Mouse (Mus musculus) left cerebral cortex, postnatal 36 days (tissue): ENCODE measurements around the gene Spag6l. TPM values are rescaled to one million over a fixed set of nuclear protein-coding genes. Genes with fewer than 3 reads are reported as not detected.
"Not testable (repeated sequence)": the region's sequence is repeated elsewhere in the genome, so short reads cannot be mapped to it uniquely, and the experiment has no call there.

ENCODE experiments used
- DNase-seq, 2 experiments: peaks; one replicate each; pipeline ENCODE4 v3.0.0; 2021 to 2022; ENCODE audit warnings: low spot score in 2 of 2, mixed read lengths in 1 of 2
- intact Hi-C: fragments of 180-260 bp; cut with DNase I; formaldehyde crosslinking; loops from one replicate; pipeline ENCODE4 v1.15.1; 2025
- total RNA-seq, 2 experiments: library from RNA; stranded (reverse); gene quantifications; 2 replicates each; pipeline ENCODE4 v1.2.3; 2021

Gene Spag6l
- total RNA-seq, result 1 to 10 TPM; 6.0 to 6.9 TPM

DNA sequence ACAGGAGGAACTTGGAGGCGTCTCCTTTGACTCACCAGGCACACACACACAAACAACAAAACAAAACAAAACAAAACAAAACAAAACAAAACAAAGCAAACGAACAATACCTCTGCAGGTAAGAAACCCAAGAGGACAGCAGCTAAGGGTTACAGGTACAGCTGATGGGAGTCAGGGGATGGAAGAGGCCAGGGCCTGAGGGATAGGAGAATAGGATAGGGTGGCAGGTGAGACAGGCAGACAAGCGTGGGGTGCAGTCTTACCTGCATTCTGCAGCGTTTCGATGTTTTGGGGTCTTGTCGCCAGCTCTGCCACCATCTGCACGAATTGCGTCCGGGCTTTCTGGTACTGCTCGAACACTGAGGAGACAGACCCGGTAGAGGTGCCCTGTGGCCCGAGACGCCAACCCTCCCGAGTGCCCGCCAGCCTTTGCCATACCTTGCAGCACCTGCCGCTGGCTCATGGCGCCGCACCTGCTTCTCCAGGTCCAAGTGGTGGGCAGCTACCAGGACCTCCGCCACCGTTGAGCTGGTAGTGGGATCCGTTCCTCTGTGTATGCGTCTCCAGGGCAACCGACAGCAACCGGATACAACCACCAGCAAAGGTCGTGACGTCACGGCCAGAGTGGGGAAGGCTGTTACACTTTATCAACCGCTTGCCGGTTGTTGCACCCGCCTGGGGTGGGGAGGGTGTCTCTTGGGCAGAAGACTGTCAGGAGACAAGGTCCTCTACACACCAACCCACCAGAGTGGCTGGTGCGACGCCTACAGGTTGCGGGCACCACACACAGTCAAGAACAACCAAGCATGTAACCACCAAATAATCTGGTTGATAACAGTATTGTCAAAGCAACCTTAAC, at the start of gene Spag6l:
TSS of gene Spag6l (minus strand) at position 700 of the 859 bp plus-strand sequence.
- intact Hi-C loops, result no loop called here
- DNase-seq, result peak; percentile 34 to 37

DNA sequence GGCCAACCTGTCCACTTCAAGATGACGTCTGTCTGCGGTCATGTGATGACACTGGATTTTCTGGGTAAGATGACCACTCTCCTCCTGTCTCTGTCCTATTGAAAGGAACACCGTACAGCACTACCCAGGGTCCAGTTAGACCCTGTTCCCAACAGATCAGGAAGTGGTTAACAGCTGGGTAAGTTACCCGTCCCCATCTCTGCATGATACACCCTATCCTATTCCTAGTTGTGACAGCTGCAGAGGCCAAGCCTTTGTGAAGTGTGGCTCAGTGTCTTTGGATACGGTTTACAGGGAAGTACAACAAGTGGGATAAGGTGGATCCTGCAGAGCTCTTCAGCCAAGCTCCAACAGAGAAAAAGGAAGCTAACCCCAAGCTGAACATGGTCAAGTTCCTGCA, 49.8 kb upstream of the Spag6l start:
- intact Hi-C loops, result no loop called here
- DNase-seq, result no peak

DNA sequence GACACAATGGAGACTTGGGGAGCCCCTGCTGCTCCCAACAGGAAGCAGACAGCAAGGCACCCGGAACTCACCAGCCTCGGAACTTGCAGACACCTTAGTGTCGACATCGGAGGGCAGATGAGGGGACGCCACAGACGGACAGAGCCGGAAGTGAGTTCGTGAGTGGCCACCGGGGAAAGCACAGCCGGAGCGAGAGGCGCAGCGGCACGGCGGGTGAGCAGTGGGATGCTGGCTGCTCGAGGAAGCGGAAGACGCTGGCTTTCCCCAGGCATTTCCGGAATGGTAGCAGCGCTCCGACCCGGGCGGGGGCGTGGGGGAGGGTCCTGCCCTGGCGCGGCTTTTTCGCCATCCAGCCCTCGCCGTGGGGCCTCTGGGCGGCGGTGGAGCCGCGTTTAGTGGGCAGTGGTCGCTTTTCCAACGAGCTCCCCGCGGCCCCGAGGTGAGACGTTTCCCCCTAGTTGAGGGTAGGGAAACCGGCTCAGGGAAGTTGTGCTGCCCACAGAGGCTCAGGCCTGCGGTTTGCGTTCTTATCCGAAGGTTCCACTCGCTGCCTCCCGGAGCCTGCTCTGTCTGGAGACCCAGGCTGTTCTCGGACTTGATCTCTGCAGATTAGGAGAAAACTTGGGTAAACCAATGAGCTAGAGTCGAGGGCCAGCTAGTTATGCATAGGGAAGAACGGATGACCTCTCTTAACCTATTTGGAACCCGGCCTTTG, 41.5 kb upstream of the Spag6l start, which contains the start of the genes Top3b and Vpreb1:
TSS of gene Top3b (plus strand) at position 120 of the 715 bp plus-strand sequence.
TSS of gene Vpreb1 (minus strand) at position 227 of the 715 bp plus-strand sequence.
- DNase-seq, result peak; percentile 90 to 91
- intact Hi-C loops, result loop anchor here (5.0 kb wide), 1 partner anchor 513 kb away; the partner anchor contains the start of gene Dnm1l

DNA sequence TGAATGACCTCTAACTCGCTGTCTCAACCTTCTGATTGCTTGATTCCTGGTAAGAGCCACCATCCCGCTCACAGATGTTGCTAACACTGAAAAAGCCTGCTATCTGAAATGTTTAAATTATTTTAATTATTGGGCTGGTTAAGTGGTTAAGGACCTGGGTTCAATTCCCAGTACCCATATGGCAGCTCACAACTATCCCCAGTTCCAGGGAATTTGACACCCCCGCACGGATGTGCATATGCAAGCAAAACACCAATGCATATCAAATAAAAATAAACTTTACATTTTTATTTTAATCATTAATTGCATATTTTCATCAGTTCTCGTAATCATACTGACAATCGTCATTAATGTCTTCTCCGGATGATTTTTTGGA, 41.0 kb upstream of the Spag6l start:
- no peak for DNase-seq
- intact Hi-C loops, result loop anchor here (5.0 kb wide), 1 partner anchor 513 kb away; the partner anchor contains the start of gene Dnm1l

DNA sequence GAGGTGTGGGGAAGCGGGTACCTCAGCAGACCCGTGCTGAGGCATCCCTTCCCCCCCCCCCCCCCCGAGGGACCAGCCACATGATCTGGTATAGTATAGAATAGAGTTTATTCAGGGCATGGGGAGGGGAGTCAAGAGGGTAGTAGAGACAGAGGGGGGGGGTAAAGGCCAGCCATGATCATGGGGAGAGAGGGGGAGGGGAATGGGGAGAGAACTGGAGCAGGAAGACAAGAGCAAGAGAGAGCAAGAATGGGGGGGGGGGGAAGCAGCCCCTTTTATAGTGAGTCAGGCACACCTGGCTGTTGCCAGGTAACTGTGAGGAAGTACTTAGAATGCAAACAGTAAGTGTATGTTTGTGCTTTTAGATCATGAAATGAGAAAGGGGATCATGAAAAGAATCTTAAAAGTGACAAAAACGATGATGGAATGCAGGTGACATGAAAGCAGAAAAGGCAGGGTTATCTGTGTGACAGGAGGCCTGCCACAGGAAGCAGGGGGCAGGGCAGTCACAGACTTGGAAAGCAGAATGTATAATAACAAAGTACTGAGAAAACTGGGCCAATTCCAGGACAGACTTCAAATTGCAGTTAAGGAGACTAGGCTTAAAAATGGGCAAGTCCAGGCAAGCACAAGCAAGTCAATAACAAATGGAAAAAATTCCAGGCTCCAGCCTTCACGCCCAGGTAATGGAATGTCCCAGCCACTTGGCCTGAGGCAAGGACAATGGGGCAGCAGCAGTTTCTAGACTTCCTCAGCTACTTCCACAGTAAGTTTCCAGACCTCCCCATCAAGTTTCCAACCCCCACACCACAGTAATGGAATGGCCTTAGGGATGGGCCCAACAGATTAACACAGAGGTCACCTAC, 36.7 kb upstream of the Spag6l start:
- intact Hi-C loops, result no loop called here
- no peak for DNase-seq

DNA sequence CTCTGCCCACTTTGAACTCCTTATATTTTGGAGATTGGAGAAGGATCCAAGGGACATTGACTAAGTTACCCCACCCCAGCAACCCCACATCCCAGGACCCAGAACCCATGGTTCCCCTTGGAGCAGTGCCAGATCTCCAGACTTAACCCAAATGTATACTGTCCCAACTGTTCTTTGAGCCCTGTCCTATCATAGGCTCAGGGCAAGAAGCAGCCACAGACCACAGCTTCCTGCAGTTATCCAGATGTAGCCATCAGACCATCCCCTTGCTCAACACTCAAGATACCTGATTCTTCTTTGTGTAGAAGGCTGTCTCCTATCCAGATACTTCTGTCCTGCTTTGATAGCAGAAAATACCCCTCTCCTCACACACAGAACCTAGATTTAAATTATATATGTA, 36.0 kb upstream of the Spag6l start:
- no peak for DNase-seq
- intact Hi-C loops, result no loop called here

DNA sequence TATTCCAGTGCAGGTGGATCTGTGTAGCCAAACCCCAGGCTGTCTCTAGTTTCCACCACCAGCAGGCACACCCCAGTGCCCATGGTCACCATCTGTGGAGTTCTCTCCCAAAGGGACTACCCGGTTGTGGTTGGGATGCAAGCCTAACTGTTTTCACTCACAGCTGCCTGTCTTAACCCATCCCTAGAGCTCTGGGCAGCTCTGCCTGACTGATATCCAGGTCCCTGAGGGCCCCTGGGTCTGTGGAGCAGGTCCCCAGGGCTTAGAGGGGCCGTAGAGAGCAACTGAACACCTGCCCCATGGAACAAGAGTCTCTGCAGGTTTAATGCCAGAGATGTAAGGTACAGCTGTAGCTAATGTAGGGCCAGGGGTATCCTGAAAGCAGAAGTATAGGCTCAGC, 34.7 kb upstream of the Spag6l start, which contains the start of gene Igll1:
TSS of gene Igll1 (minus strand) at position 8 of the 400 bp plus-strand sequence.
- intact Hi-C loops, result no loop called here
- no peak for DNase-seq

DNA sequence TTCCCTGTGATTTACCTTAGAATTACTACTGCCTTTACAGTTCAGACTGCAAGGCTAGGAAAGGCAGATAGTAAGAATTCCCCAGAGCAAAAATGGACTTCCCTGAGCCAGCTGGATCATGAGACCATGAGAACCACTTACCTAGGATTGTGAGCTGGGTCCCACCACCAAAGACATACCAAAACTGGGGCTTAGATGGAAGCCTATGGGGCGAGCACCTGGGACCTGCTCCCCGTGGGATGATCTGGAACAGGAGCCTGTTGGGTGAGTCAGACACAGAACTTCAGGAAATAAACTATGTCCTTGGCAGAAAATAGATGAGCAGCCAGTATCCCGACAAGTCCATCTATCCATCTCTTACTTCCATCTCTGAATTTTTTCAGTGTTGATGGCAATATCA, 33.0 kb upstream of the Spag6l start:
- DNase-seq, result no peak
- intact Hi-C loops, result no loop called here

DNA sequence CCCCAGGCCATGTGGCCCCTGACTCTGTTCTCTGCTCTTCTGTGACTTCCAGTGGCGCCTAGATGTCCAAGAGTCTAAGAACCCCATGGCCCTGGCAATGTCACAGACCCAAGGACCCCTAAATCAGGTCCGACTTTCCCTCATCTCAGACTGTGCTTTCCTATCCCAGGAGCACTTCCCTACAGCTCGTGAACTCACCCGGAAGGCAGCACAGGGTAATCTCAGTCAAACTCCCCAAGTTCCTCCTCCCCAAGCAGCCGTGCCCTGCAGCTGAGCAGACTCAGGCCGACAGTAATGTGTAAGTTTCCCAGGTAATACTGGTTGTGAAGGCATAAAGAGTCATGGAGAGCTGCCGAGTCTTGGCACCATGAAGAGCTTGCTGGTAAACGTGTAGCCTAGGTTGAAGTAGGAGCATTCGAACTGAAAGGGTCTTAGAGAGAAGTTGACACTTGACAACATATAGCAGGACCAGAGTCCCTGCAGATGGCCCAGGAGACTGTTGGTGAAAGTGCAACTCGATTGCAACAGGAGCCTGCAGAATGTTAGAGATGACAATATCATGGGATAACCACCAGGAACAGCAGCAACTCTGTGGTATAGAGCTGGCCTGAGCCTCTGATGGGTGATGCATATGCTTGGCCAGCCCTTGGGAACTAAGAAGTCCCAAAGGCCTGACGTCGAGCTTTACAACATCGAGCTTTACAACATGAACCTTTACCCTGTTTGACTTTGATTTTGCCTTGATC, 27.6 kb upstream of the Spag6l start:
- DNase-seq, result no peak
- intact Hi-C loops, result loop anchor here (10.0 kb wide), 1 partner anchor 252 kb away; the partner anchor contains the start of gene Fgd4

DNA sequence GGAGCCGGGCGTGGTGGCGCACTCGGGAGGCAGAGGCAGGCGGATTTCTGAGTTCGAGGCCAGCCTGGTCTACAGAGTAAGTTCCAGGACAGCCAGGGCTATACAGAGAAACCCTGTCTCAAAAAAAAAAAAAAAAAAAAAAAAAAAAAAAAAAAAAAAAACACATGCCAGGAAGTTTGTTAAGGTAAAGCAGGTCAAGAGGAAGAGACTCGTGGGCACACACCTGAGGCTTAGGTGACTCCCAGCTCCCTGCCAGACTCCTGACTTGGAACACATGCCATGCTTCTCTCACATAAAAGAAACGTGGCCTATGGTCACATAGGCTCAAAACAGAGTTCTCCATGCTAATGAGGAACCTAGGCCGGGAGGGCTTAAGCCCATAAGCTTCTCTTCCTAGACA, 26.8 kb upstream of the Spag6l start:
- intact Hi-C loops, result loop anchor here (10.0 kb wide), 1 partner anchor 251 kb away; the partner anchor contains the start of gene Fgd4
- not testable (repeated sequence) for DNase-seq

DNA sequence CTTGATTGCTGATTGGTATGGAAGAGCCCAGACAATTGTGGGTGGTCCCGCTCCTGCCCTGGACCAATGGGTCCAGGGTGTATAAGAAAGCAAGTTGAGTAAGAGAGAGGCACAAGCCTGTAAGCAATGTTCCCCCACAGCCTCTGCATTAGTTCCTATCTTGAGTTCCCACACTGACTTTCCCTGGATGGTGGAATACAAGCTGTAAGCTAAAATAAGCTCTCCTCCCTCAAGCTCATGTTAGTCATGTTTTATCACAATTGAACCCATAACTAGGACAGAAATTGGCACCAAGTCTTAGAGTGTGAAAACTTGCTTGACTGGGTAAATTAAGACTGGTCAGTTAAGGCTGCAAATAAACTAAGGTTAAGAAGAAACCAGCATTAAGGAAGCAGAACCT, 26.3 kb upstream of the Spag6l start:
- no peak for DNase-seq
- intact Hi-C loops, result loop anchor here (10.0 kb wide), 1 partner anchor 251 kb away; the partner anchor contains the start of gene Fgd4

DNA sequence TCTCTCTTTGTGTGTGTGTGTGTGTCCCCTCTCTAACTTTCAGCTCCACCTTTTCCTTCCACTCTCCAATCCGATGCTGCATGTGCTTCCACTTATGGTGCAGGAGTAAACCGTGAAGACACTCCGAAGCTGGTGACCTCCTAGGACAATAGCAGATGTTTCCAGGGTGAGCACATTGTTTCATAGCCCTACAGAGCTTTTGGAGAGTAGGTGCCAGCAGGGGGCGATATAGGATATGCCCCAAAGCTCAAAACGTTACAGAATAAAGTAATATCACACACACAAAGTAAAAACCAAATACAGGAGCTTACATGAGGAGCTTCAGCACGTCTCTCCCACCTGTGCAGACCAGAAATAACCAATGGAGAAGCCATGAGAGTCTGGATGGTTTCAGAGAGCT, 25.6 kb upstream of the Spag6l start:
- intact Hi-C loops, result loop anchor here (10.0 kb wide), 1 partner anchor 250 kb away; the partner anchor contains the start of gene Fgd4
- DNase-seq, result no peak

DNA sequence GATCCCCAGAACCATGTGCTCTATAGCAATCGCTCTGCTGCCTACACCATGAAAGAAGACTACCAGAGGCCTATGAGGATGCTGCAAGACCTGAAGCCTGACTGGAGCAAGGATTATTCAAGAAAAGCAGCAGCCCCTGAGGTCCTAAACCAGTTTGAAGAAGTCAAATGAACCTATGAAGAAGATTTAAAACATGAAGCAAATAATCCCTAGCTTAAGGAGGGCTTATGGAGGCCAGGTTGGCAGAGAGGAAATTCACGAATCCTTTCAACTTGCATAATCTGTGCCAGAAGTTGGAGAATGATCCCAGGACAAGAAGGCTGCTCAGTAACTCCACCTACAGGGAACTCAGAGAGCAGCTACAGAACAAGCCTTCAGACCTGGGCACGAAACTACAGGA, 23.2 kb upstream of the Spag6l start:
- DNase-seq, result no peak
- intact Hi-C loops, result loop anchor here (10.0 kb wide), 1 partner anchor 248 kb away; the partner anchor contains the start of gene Fgd4

DNA sequence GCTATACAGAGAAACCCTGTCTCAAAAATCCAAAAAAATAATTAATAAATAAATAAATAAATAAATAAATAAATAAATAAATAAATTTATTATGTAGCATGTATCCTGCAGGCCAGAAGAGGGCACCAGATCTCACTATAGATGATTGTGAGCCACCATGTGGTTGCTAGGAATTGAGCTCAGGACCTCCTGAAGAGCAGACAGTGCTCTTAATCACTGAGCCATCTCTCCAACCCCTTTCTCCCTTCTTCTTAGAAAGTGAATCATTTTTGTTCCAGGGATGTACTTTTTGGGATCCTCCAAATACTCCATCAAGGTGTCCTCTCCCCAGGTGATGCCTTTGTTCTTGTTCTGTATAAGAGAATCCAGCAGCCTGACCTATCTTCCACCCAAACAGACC, 19.9 kb upstream of the Spag6l start:
- DNase-seq, result no peak
- intact Hi-C loops, result no loop called here

DNA sequence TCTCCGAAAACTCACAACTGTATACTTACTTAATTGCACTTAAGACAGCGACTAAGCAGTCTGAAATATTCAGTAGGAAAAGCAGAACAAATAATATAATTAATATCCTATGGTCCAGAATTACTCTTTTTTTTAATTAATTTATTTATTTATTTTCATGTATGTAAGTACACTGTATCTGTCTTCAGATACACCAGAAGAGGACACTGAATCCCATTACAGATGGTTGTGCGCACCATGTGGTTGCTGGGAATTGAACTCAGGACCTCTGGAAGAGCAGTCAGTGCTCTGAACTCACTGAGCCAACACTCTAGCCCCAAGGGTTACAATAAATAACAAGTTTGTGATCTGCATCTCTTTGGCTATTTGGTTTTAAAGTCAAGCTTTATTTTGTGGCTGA, 415 bp upstream of the Spag6l start:
- intact Hi-C loops, result no loop called here
- no peak for DNase-seq

DNA sequence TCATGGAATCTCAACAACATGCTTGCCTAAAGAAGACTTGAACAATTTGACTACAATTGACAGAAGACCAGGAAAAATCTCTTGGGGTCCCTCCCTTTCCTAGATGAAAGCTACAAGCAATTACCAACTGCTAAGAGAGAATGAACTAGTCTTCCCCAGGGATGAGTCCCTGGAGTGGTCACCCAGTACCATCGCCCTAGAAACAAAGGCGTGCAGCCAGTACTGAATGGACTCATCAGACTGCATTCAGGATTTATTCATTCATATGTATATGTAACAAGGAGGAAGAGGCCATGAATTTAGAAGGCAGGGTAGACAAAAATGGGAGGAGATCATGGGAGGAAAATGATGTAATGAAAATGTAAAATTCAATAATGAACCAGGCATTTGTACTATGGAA, 3.0 kb downstream of the Spag6l start:
- DNase-seq, result no peak
- intact Hi-C loops, result no loop called here

DNA sequence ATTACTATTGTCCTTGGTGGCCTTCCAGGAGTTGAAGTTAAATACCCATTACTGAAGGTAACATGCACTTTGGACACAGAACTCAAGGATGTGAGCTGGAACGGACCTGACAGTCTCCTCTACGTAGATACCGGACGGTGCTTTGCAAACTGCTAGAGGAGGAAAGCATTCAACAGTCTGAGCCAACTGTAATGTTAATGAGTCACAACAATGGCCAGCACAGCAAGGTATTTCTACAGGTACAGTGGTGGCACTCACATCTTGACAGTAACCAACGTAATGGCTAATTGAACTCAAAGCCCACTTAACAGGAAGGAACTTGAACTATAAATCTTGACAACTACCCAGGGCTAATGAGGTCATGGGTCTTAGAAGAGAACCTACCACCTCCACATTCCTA, 3.8 kb downstream of the Spag6l start:
- intact Hi-C loops, result no loop called here
- no peak for DNase-seq

DNA sequence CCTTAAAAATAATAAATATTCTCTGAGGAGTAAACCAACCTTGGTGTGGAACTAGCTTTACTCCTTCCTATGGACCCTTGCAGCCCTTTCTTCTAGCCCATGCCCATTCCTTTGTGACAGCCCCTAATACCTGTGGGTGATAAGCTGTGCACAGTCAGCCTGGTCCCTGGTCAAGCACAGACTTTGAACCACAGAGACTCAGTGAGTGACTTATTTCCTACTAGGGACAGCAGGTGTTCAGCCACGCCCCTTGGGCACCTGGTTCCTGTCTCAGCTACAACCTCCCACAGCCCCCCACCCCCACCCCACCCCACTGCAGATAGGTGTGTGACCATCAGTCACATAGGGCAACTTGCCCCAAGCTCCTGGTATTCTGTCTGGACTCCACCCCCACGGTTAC, 22.9 kb downstream of the Spag6l start:
- DNase-seq, result no peak

More for the DNA sequence above, 22.9 kb downstream of the Spag6l start:
- intact Hi-C loops, result no loop called here
